Mouse (Mus musculus) macrophage (primary cell): ENCODE measurements around the gene Ptpn1. TPM values are rescaled to one million over a fixed set of nuclear protein-coding genes. Genes with fewer than 3 reads are reported as not detected.

Experiments used
- H3K27ac ChIP-seq: fragments of 350-480 bp; formaldehyde crosslinking; 2 replicates; pipeline ENCODE4 v1.9.0; 2021
- H3K36me3 ChIP-seq: fragments of 350-480 bp; formaldehyde crosslinking; 2 replicates; pipeline ENCODE4 v1.9.0; 2021; ENCODE audit errors: inconsistent target
- H3K4me3 ChIP-seq: fragments of 350-480 bp; formaldehyde crosslinking; 2 replicates; pipeline ENCODE4 v1.9.0; 2021; ENCODE audit errors: inconsistent target
- H3K79me2 ChIP-seq: fragments of 350-480 bp; formaldehyde crosslinking; 2 replicates; pipeline ENCODE4 v1.9.0; 2021; ENCODE audit errors: inconsistent target
- WGBS: methylation state at CpG from one replicate; pipeline ENCODE4 v1.1.7; 2026; ENCODE audit warnings: inconsistent platforms; ENCODE audit not compliant: missing documents; 5-methylcytosine and 5-hydroxymethylcytosine counted together
- polyA plus RNA-seq: library from polyadenylated mRNA; stranded (reverse); fragments of 250-400 nt; gene quantifications from 3 replicates; pipeline ENCODE4 v1.2.4, GENCODE M21; 2018; ENCODE audit warnings: inconsistent platforms

Ptpn1 gene
- polyA plus RNA-seq, 1 experiment from 2014 or later = 381 TPM

- H3K79me2 ChIP-seq = no peaks in the 10 kb centered on the region
- 45% methylated on average over 3 of the region's 3 CpGs for WGBS
- no peak overlapping the region for H3K4me3 ChIP-seq
- H3K36me3 ChIP-seq = no peaks in the 10 kb centered on the region
- no peak overlapping the region for H3K27ac ChIP-seq
Observed at GRCm38 (mm10) chr2:167984946-167985345, 53.1 kb downstream of the Ptpn1 start.

GRCm38 (mm10) chr2:167986762-167987161, 54.9 kb downstream of the Ptpn1 start:
- Histone ChIP-seq H3K27ac (no peak overlapping the region), H3K79me2 (no peaks in the 10 kb centered on the region), H3K36me3 (no peaks in the 10 kb centered on the region), H3K4me3 (no peak overlapping the region)
- 62% methylated on average over 7 of the region's 7 CpGs for WGBS

- Histone ChIP-seq H3K4me3 (no peak overlapping the region), H3K36me3 (no peaks in the 10 kb centered on the region), H3K27ac (no peak overlapping the region), H3K79me2 (no peaks in the 10 kb centered on the region)
- WGBS = 95% methylated on average over 12 of the region's 12 CpGs
Observed at GRCm38 (mm10) chr2:167987640-167988039, 55.8 kb downstream of the Ptpn1 start.

DNA sequence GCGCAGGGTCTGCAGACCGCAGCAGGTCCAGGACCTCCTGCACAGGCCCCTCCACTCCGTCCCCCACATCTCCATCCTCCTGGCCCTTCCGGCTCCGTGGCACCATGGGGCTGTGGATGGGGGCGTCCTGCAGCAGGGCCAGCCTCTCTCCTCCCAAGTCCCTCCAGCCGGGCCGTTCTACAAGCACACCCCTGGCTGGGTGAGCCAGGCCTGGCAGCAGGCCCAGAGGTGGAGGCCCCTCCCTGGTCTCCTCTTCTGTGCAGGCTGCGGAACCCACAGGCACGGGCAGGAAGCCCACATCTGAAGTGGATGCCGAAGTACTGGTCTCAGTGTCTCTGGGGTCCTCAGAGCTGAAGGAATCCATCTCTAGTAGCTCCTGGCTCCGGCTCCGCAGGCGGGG, 57.5 kb downstream of the Ptpn1 start:
- no peak overlapping the region for H3K4me3 ChIP-seq
- H3K27ac ChIP-seq = no peak overlapping the region
- 45% methylated on average over 14 of the region's 14 CpGs for WGBS
- no peaks in the 10 kb centered on the region for H3K79me2 ChIP-seq
- H3K36me3 ChIP-seq = no peaks in the 10 kb centered on the region

GRCm38 (mm10) chr2:167993260-167993659, 61.4 kb downstream of the Ptpn1 start:
- no peak overlapping the region for H3K27ac ChIP-seq
- no peaks in the 10 kb centered on the region for H3K79me2 ChIP-seq
- no peak overlapping the region for H3K4me3 ChIP-seq
- 94% methylated on average over 13 of the region's 13 CpGs for WGBS
- no peaks in the 10 kb centered on the region for H3K36me3 ChIP-seq

- Histone ChIP-seq H3K27ac (no peak overlapping the region), H3K79me2 (no peaks in the 10 kb centered on the region), H3K4me3 (no peak overlapping the region), H3K36me3 (no peaks in the 10 kb centered on the region)
- 58% methylated on average over 19 of the region's 19 CpGs for WGBS
Observed at GRCm38 (mm10) chr2:167995870-167996635, 64.2 kb downstream of the Ptpn1 start.

- H3K36me3 ChIP-seq = no peaks in the 10 kb centered on the region
- WGBS = 37% methylated on average over 8 of the region's 8 CpGs
Observed at GRCm38 (mm10) chr2:167996672-167997215, 64.9 kb downstream of the Ptpn1 start.

DNA sequence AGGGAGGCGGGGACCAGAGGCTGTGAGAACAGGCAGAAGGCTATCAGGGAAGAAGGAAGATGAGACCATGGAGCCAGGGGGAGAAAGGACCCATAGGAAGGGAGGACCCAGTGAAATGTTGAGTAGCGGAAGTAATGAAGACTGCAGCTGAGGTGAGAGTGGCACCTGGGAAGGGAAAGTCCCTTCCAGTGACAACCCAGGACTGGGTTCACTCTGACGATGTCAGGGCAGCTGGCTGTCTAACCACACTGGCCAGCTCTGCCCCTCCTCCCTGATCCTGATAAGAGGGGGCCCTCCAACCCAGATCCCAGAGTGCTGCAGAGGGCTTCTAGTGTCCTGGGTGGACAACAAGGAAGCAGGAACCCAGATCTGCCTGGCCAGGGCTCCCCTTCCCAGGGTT, 65.7 kb downstream of the Ptpn1 start:
- no peak overlapping the region for H3K4me3 ChIP-seq
- H3K36me3 ChIP-seq = no peaks in the 10 kb centered on the region
- 47% methylated on average over 3 of the region's 3 CpGs for WGBS
- H3K79me2 ChIP-seq = no peaks in the 10 kb centered on the region
- H3K27ac ChIP-seq = no peak overlapping the region

More at GRCm38 (mm10) chr2:167996672-167997215, 64.9 kb downstream of the Ptpn1 start:
- H3K27ac ChIP-seq = no peak overlapping the region
- H3K4me3 ChIP-seq = no peak overlapping the region
- no peaks in the 10 kb centered on the region for H3K79me2 ChIP-seq

- 100% methylated on average over 3 of the region's 3 CpGs for WGBS
- H3K27ac ChIP-seq = no peak overlapping the region
- H3K4me3 ChIP-seq = no peak overlapping the region
- H3K36me3 ChIP-seq = no peaks in the 10 kb centered on the region
- no peaks in the 10 kb centered on the region for H3K79me2 ChIP-seq
Observed at GRCm38 (mm10) chr2:167999145-167999743, 67.4 kb downstream of the Ptpn1 start.

DNA sequence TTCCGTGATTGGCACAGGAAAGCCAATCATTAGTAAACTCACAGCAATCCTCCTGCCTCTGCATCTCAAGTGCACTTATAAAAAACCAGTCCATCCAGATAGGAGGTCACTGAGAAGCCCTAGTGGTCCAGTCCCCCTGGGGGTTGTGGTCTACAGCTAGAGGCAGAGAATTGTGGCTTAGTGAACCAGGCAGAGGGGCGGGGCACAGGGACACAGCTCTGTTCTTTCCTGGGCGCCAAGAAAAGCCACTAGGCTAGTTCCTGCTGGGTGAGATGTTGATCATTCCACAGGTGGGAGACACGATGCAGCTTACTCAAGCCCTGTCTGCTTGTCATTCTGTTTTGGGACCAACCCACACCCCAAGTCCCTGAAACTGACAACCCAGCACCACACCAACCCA, 70.3 kb downstream of the Ptpn1 start:
- no peak overlapping the region for H3K27ac ChIP-seq
- H3K79me2 ChIP-seq = no peaks in the 10 kb centered on the region
- no peaks in the 10 kb centered on the region for H3K36me3 ChIP-seq
- WGBS = 53% methylated on average over 4 of the region's 4 CpGs
- no peak overlapping the region for H3K4me3 ChIP-seq

DNA sequence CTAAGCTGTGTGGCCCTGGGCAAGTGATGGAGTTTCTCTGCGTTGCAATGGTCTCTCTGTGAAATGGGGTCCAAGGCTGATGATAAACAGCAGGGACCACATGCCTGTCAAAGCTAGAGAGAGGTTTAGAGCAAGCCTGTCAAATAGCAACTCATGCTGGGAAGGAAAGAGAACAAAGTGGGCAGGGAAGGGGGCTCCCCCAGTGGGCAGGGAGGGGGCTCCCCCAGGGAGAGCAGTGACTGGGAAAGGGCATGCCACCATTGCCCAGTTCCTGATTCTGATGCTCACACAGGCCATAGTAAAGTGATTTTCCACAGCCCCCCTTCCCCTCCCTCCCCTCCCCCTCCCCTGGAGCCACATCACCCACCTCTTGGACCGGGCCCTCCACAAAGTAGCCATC, 71.0 kb downstream of the Ptpn1 start:
- Histone ChIP-seq H3K79me2 (no peaks in the 10 kb centered on the region), H3K36me3 (no peaks in the 10 kb centered on the region), H3K4me3 (no peak overlapping the region), H3K27ac (no peak overlapping the region)
- WGBS = 90% methylated on average over 1 of the region's 2 CpGs

- WGBS = 95% methylated on average over 10 of the region's 12 CpGs
- no peak overlapping the region for H3K4me3 ChIP-seq
Observed at GRCm38 (mm10) chr2:168003431-168003830, 71.6 kb downstream of the Ptpn1 start.

DNA sequence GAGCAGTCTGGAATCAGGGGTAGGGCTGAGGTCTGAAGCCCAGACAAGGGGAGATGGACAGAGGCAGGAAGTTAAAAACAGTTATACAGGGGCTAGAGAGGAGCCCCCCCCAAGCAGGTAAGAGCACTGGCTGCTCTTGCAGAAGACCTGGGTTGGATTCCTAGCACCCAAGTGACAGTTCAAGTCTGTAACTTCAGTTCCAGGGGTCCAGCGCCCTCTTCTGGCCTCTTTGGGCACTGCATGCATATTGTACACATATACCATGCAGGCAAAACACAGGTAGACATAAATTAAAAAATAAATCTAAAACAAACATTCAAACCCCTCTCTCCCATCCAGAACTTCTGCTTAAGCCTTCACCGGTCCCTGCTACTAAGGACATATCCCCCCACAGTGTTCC, 72.5 kb downstream of the Ptpn1 start:
- no peak overlapping the region for H3K4me3 ChIP-seq
- no peaks in the 10 kb centered on the region for H3K36me3 ChIP-seq
- 79% methylated on average over 2 of the region's 2 CpGs for WGBS
- H3K79me2 ChIP-seq = no peaks in the 10 kb centered on the region
- no peak overlapping the region for H3K27ac ChIP-seq

More at GRCm38 (mm10) chr2:168003431-168003830, 71.6 kb downstream of the Ptpn1 start:
- Histone ChIP-seq H3K36me3 (no peaks in the 10 kb centered on the region), H3K79me2 (no peaks in the 10 kb centered on the region), H3K27ac (no peak overlapping the region)

DNA sequence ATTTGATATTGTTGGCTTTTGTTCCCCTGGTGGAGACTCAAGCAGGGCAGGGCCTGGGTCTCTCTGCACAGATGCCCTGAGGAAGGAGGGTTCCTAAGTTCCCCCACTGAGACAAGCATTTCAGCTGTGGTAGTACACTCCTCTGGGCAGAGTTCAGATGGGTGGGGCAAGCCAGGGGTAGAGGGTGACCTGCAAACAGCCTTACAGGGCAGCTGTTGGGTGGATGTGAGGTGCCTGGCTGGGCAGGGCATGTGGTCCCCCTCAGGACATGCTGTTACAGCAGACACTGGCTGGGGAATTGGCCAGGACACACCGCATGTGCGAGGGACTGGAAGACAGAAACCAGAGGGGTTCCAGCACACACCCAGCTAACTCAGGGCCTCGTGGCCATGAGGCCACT, 73.1 kb downstream of the Ptpn1 start:
- Histone ChIP-seq H3K36me3 (no peaks in the 10 kb centered on the region), H3K4me3 (no peak overlapping the region), H3K79me2 (no peaks in the 10 kb centered on the region), H3K27ac (no peak overlapping the region)
- 100% methylated on average over 3 of the region's 3 CpGs for WGBS

GRCm38 (mm10) chr2:168005616-168006015, 73.8 kb downstream of the Ptpn1 start:
- H3K36me3 ChIP-seq = no peaks in the 10 kb centered on the region
- no peaks in the 10 kb centered on the region for H3K79me2 ChIP-seq
- H3K4me3 ChIP-seq = no peak overlapping the region
- H3K27ac ChIP-seq = no peak overlapping the region
- WGBS = 48% methylated on average over 3 of the region's 3 CpGs
